Mouse (Mus musculus): ENCODE data around the gene Tenm4.

Tenm4 gene

DNA sequence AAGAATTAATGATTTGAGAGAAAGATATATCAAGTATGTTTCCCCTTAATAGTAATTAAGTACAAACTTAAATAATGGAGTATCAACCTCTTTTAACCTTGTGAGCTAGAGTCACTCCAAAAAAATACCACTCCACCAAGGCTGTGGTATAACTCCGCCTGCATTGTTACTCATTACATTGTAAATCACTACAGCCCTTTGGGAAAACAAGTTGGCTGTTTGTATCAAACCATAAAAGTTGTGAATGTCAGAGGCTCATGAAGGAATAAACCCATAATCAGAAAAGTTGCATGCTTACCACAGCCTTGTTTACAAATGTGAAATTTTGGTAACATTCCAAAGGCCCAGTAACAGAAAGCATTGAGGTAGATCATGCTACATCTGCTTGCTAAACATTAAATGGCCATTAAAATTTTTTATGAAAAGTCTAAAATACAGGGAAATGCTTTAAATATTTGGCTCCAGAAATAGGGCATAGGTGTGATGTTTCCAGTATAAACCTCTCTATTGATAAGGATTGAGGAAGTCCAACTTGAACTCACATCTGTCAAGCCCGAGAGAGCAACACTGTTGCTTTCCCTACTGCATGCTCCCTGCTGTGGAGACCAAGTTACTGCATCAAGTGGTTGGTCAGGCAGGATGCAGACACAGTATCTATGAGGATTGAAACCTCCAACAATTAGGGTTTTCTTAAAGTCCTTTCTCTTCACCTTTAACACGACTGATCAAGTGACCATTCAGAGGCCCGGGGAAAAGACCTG lies 582.5 kb downstream of the Tenm4 start:
- no peak for DNase-seq

DNA sequence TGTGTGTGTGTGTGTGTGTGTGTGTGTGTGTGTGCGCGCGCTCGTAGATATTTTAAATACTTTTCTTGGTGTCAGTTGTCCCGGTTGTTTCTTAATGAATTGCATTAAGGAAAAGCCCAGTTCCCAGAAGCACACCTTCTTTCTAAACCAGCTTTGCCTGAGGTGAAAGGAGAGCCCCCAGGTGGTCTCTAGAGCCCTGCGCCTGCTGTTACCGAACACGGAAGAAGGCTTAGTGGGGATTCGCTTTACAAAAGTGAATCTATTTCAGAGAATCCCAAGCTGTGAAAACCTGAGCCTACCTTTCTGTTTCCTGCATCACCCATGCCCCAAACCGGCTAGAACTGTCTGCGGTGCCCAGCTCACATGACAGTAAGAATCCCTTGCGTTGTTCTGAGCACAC lies 583.1 kb downstream of the Tenm4 start:
- DNase-seq: no peak

DNA sequence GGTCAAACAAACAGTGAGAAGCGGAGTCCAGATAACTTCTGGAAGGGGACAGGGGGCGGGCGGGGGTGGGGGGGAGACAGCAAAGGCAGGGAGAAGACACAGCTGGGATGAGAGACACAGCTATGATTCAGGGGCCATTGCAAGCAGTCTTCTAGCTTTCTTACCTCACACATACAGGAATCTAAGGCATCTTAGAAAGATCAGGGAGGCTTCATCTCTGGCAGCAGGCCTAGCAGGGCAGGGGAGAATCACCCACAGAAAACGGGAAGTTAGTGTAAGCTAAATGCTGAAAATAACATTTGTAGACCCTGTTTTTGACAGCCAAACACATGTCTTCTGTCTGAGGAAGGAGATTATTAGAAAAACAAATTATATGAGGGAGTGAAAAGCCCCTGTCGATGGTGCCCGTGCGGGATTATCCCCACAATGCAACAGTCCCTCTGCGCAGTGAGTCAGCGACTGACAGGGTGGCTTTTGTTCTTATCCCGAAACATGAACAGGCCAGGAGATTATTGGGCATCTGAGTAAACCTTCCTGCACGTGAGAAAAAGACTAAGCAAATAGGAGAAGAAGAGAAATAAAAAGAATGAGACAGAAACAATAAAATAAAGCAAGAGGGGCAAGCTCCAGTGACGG lies 584.5 kb downstream of the Tenm4 start:
- peak; percentile 36 for DNase-seq

DNA sequence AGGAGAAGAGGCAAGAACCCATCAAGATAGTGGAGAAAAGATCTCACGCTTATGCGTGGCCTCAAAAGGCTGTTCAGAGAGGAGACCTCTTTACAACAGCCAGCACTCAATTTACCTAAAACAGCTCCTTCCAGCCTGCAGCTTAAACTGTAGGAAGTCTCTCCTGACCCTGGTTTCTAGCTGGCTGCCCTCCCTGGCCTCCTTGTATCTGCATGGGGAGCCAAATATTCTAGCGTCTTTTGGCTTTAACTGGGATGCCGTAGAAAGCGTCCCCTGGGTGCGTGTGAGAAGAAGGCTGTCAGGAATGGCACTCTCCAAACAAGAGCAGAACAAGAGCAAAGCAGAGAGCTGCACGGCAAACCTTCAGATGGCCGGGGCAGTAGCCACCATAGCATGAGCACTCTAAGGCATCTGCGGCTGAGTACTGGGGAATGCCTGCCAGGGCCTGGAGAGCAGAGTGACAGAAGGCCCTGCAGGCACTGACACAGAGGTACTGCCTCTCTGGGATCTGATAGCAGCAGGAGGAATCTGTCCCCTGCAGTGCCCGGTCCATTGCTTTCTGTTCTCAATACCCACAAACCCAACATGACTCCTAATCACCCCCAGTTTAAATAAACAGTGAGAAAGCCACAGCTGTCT lies 585.2 kb downstream of the Tenm4 start:
- DNase-seq: peak; percentile 58

DNA sequence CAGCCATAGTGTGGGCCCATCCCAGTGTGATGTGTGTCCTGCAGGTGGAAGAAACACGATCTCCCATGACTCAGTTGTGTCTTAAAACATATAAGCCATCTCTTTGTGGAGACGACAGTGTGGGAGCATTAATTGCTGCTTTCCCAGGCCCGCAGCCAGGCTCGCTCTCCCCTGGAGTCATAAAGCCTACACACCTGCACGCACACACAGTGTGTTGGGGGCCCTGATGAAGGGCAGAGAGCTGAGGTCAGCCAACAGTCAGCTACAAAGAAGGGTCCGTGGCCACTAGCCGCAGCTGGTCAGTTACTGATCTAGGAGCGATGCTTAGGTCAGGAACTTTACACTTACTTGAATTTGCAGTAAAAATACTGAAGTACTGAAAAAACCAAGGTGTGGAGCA lies 586.0 kb downstream of the Tenm4 start:
- DNase-seq: no peak

DNA sequence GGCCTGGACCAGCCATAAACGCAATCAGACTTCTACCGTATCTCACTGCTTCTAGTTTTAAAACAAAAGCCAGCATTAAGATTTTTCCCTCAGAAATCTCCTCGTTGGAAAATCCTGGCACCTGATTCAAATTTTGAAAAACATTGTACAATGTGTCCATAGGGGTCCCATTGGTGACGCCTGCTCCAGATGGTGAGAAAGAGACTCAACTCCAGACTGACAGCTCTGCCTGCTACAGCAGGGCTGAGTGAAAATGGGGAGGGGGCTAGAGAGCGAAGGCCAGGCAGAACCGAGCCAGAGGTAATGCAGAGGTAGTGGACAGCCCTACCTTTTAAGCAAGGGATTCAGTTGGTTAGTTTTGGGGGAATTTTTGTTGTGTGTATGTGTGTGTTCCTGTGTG lies 589.2 kb downstream of the Tenm4 start:
- no peak for DNase-seq

DNA sequence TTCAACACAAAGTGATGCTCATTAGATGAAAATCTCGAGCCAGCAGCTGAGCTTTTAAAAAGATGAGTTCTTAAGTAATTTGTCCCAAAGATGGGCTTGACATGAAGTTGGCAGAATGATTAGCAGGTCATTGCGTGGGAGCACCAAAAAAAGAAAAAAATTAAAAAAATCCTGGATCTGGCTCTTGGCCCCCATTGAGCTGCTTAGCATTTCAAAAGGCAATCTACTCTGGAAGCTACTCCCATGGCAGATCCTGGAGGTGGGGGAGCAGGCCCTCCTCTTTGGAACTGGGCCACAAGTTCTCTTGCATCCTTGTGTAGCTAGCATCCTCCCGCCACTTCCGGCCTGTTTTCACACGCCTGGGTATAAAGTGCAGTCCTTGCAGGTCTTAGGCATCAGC lies 590.1 kb downstream of the Tenm4 start:
- DNase-seq: no peak

DNA sequence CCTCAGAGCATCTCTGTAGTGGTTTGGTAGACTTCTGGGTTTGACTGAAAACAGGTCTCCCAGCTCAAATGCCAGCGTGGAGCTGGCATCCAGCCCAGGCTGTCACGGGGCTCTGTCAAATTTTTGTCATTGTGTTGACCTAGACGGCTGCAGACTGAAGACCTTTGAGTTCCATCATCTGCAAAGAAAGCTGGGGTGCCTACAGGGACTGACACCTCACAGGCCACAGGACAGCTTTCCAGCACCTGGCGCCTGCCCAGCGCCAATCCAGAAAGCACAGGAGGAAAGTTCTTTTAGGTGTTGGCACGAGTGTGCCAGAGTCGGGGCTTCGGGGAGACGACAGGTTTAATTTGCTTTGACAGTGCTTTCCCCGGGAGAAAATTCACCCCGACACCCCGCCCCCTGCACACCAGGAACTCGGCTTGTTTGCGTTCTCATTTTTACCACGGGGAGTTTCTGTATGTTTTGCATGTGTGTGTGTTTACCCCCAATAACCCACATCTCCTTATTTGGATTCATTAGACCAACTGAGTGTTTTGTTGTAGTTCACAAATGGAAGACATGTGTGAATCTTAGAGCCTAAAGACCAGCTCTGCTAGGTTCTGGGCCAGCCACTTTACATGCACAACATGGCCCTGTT lies 594.4 kb downstream of the Tenm4 start:
- peak; percentile 56 for DNase-seq

DNA sequence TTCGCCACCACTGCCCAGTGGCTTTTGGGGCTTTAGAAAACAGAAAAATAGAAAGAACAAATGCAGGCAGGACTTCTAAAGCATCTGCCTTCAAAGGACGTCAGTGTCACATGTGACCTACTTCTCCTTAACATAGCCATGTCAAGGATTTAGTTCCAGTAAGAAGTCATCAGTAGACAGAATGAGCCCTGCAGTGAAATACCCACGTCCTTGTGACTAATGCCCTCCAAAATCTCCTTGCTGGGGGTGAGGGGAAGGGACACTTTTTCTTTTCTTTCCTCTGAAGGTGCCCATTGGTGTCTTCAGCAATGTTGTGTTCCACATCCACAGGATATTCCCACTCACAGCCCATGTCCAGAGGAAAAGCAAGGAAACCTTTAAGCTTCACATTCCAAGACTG lies 596.0 kb downstream of the Tenm4 start:
- no peak for DNase-seq

DNA sequence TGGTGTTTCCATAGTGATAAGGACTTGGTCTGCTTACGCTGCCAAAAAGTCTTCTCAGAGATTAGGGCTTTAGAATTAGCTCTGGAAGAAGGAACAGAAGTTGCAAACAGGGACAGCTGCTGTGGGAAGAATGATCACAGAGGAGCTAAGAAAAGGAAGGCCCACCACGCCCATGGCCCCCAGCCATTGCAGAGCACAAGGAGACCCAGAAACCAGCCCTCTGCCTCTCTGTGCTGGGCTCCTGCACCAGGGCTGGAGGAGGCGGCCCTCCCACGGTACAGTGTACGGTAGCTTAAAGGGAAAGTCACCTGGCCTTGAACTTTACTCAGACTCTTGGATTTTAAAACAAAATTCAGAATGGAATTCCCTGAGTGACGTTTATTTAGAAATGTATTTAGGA lies 597.7 kb downstream of the Tenm4 start:
- DNase-seq: no peak

DNA sequence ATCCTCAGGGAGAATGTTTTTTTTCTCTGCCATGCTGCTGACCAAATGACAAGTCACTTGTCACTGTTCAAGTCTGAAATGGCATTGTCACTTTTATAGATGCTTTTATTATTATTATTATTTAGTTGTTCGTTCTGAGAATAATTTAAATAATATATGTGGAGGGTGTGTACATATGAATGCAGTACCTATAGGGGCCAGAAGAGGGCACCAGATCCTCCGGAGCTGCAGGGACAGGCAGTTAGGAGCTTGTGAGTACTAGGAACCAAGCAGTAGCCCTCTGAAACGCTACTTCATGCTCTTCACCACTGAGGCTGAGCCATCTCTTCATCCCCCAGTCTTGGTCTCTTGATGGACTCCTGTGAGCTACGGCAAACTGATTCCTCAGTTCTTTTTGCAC lies 598.7 kb downstream of the Tenm4 start:
- DNase-seq: peak; percentile 53

DNA sequence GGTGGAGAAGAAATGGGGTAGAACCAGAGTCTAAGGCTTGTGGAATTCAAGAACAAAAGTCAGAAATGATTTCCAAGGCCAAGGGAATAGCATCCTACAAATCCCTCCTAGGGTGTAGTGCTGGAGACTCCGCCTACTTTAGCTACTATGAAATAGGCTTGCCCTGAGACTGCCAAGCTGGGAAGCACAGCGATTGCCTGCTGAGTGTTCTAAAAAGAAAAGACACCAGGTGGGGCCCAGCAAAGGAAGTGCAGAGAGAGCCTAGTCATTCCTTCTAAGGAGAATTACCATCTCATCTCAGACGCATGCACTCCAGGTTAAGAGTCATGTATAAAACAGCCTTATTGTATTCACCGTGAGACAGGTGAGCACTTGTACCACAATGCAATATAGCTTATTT lies 601.9 kb downstream of the Tenm4 start:
- no peak for DNase-seq

DNA sequence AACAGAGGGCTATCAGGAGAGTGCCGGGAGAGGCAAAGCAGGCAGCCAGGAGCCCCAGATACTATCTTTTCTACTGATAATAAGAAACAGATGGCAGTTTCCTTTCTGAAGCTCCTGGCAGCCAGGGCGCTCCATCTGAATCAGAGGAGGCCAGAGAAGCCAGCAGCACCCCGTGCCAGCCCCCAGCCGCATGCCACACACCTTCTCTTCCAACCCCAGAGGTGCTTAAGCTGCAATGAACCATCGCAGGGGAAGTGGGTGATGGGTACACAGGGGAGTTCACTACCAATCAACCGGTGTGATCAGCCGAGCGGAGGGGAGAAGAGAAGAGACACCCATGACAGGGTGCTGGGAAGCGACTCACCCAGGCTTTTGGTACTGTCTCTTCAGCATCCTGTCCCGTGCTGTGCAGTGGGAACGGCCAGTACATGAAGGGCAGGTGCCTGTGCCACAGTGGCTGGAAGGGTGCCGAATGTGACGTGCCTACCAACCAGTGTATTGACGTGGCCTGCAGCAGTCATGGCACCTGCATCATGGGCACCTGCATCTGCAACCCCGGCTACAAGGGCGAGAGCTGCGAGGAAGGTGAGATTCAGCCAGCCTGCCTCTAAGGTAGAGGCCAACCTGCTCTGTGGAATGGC lies 602.7 kb downstream of the Tenm4 start:
- DNase-seq: no peak

DNA sequence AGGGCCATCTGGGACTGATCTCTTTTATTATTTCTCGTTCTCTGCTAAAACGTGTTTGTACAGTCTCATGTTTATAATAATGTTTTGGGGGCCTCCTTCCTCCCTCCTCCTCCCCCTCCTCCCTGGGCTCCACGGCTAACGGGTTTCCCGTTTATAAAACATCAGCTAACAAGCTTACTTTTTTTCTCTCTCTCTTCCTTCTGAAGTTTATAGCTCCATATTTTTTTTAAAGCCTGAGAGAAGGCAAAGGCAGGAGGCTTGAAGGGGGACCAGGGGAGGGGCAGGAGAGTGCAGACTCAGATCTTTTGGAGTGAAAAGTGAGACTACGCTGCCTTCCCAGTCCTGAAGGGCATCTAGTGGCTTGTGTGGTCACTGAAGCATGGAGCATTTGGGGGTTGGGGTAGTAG lies 604.0 kb downstream of the Tenm4 start:
- peak; percentile 67 for DNase-seq

DNA sequence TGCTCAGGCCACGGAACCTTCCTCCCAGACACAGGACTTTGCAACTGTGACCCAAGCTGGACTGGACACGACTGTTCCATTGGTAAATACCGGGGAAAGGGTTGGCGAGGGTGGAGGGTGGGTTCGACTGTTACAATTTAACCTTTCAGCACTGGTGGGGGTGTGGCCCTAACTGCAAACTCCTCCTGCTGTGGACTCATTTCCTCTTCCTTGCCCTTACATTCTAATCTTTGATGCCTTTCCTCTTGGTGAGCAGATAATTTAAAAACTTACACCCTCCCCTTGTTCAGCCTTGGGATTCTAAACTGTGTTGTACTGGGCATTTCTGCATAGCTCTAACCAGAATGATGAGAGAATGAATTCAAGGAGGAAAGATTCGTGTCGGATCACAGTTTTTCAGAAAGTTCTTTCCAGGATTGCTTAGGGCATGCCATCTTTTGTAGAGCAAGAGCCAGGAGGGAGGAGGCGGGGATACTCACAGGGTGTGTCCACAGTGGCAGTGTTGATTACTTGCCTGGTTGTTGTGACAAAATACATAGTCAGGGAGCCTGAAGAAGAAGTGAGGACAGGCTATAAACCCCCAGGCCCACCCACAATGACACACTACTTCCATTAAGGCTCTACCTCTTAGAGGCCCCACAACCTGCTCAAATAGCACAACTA lies 607.0 kb downstream of the Tenm4 start:
- no peak for DNase-seq

DNA sequence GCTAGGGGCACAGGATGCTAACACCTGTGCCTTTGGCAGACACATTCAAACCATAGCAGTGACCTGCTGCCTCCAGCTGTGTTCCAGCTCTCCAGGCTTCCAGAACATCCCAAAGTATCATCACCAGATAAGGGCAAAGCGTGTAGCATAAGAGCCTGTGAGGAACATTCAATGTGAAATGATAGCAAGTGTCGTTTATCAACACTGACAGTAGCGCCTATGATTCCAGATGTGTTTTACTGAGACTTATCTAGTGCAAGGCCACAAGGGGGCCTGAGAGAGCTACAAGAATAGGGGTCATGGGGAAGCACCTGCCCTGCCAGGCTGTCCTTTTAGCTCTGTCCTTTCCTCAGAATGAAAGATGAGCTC lies 607.5 kb downstream of the Tenm4 start:
- peak; percentile 50 for DNase-seq

DNA sequence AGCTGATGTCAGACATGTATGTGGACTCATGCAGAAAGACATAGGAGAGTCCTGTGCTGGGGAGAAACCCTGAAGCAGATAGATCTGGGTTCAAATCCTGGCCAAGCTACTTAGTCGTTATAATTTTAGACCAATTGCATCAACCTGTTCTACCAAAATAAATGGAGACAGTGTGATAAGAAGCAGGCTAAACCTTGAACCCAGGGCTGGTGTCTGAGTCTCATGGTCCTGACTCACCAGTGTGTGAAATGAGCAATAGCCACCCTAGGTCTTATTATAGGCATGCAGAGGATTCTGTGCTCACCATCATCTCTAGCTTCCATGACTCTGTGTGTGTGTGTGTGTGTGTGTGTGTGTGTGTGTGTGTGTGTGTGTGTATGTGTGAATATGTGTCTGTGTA lies 609.5 kb downstream of the Tenm4 start:
- DNase-seq: no peak

DNA sequence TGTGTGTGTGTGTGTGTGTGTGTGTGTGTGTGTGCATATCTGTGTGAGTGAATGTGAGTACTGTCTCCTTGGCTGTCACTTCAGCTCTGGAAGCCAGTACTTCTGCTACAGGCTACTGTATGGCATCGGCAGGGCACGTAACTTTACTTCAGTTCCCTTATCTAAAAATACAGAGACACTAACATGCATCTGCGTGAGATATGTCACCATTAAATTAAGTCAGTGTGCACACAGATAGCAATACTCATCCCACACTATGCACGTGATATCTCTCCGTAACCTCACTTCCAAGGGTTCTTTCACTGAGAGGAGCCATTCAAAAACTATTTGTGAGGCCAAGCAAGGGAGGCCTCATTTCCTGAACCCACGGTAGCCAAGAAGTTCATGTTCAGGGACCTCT lies 610.0 kb downstream of the Tenm4 start:
- no peak for DNase-seq

DNA sequence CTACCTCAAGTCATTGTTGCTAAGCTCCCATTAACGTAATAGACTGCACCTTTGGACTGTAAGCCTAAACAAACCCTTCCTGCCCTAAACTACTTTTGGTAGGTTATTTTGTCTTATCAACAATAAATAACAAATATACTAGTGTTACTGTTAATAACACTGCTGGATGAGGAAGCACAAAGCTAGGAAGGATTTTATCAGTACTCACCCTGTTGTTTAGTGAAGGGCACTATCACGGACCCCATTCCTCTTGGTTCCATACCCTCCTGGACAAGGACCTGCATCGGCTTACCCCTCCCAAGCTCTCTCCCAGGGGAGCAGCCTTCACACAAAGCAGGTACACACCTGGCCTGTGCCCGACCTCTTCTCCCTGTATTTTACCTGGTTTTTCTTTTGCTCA lies 611.6 kb downstream of the Tenm4 start:
- no peak for DNase-seq

DNA sequence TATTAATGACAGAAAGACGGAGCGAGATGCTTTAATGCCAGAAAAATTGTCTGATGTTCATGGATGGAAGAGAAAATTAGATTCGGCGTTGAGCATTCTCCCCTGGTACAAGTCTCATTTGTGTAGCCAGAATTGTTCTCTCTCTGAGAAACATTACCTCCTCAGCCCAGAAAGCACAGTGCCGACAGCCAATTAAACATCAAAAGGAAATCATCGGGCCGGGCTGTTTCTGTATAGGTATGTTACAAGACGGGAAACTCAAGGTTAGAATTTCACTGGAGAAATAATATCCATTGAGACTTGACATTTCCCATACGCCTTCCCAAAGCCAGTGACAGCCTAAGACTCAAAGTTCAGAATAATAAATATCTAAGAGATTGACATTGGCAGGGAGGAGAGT lies 614.8 kb downstream of the Tenm4 start:
- DNase-seq: no peak

DNA sequence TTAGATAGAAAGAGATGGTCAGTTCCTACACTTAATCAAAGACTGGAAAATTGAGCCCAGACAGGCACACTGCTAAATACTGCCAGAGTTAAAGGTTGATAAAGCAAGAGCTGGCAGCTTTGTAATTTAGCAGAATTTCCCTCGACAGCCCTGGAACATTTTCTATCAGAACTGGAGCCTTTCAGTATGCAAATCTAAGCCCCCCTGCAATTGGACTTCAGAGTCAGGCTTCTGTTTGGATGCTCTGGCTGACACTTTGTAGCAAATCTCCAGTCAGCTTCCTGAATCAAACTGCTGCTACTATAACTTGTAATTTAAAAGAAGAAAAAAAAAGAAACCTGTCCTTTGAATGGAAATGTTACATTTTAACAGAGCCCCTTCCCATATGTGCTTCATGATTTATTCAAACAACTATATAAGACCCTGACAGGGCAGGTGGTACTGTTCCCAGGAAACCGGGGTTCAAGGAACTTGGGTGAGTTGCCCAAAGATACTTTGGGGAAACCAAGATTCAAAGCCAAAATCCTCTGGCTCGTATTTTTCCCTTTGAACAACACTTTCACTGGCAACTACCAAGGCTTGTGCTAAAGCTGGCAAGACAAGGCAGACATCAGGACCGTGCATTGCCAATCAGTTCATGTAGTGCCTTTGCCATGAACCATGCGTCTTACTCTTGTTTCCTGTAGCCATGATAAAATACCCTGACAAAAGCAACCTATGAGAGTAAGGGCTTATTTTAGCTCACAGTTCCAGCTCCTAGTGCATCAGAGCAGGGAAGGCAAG lies 615.4 kb downstream of the Tenm4 start:
- DNase-seq: no peak

DNA sequence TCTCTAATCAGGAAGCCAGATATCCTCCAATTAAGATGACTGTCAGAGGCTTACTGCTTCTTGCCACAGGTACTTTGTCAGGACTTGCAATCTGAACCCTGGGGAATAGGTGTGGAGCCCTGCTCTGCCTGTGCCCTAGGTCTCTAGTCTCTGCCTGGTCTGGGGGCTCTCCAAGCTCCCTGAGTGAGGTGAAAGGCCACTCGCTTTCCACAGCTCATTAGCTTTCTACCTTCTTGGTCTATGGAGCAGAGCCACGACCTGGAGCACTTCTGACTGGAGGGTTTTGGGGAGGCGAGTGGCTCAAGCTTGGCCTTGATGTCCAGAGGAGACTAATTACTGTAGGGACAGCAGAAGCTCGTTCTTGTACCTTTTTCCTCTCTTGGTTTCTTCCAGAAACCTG lies 617.1 kb downstream of the Tenm4 start:
- no peak for DNase-seq

All from kidney, postnatal 10 days (tissue).